Mouse (Mus musculus): ENCODE data around the gene Zfp385b. TPM values are rescaled to one million over a fixed set of nuclear protein-coding genes. Genes with fewer than 3 reads are reported as not detected.

Gene Zfp385b
- polyA plus RNA-seq, 1 experiment from 2014 or later = 2.8 TPM

- H3K9ac ChIP-seq (ENCODE audit: low read depth, low read length) = no peak overlapping the region
- DNase-seq (ENCODE audit: low spot score) (no peak), ATAC-seq (replicated peaks; ENCODE audit: low FRiP score) (no peak)
- H3K36me3 ChIP-seq (ENCODE audit: control insufficient read depth, insufficient read depth, low read length) = no peaks in the 10 kb centered on the region
- H3K4me2 ChIP-seq = no peak overlapping the region
- WGBS = 84% methylated on average over 4 of the region's 4 CpGs
- no peak overlapping the region for H3K27ac ChIP-seq (ENCODE audit: low read depth, low read length)
- no peaks in the 10 kb centered on the region for H3K27me3 ChIP-seq (replicated peaks; ENCODE audit: control insufficient read depth, insufficient read depth, low read length)
- H3K9me3 ChIP-seq (ENCODE audit: control insufficient read depth, low read length) = no peaks in the 10 kb centered on the region
- no peaks in the 10 kb centered on the region for H3K4me1 ChIP-seq (replicated peaks; ENCODE audit: control insufficient read depth, insufficient read depth, low read length)
- no peak overlapping the region for H3K4me3 ChIP-seq (ENCODE audit: low read depth, low read length)
Measured at GRCm38 (mm10) chr2:77801430-77801829, 18.0 kb downstream of the Zfp385b start.

- H3K27ac ChIP-seq (ENCODE audit: low read depth, low read length) = no peak overlapping the region
Measured at GRCm38 (mm10) chr2:77801009-77801408, 18.4 kb downstream of the Zfp385b start.

GRCm38 (mm10) chr2:77797233-77797632 is 22.2 kb downstream of the Zfp385b start:
- H3K9me3 ChIP-seq (ENCODE audit: control insufficient read depth, low read length) = no peaks in the 10 kb centered on the region
- H3K27ac ChIP-seq (ENCODE audit: low read depth, low read length) = no peak overlapping the region
- H3K4me1 ChIP-seq (replicated peaks; ENCODE audit: control insufficient read depth, insufficient read depth, low read length) = no peaks in the 10 kb centered on the region
- no peaks in the 10 kb centered on the region for H3K36me3 ChIP-seq (ENCODE audit: control insufficient read depth, insufficient read depth, low read length)
- no peak overlapping the region for H3K4me3 ChIP-seq (ENCODE audit: low read depth, low read length)
- no peak for ATAC-seq (replicated peaks; ENCODE audit: low FRiP score)
- 71% methylated on average over 5 of the region's 5 CpGs for WGBS
- no peak overlapping the region for H3K4me2 ChIP-seq
- H3K9ac ChIP-seq (ENCODE audit: low read depth, low read length) = no peak overlapping the region
- H3K27me3 ChIP-seq (replicated peaks; ENCODE audit: control insufficient read depth, insufficient read depth, low read length) = no peaks in the 10 kb centered on the region
- DNase-seq (ENCODE audit: low spot score) = no peak

More at GRCm38 (mm10) chr2:77801009-77801408, 18.4 kb downstream of the Zfp385b start:
- Histone ChIP-seq H3K9me3 (ENCODE audit: control insufficient read depth, low read length) (no peaks in the 10 kb centered on the region), H3K9ac (ENCODE audit: low read depth, low read length) (no peak overlapping the region), H3K4me3 (ENCODE audit: low read depth, low read length) (no peak overlapping the region), H3K4me2 (no peak overlapping the region), H3K4me1 (replicated peaks; ENCODE audit: control insufficient read depth, insufficient read depth, low read length) (no peaks in the 10 kb centered on the region), H3K36me3 (ENCODE audit: control insufficient read depth, insufficient read depth, low read length) (no peaks in the 10 kb centered on the region), H3K27me3 (replicated peaks; ENCODE audit: control insufficient read depth, insufficient read depth, low read length) (no peaks in the 10 kb centered on the region)
- ATAC-seq (replicated peaks; ENCODE audit: low FRiP score) (no peak), DNase-seq (ENCODE audit: low spot score) (no peak)
- WGBS = 71% methylated on average over 5 of the region's 5 CpGs

- DNase-seq (ENCODE audit: low spot score) (no peak), ATAC-seq (replicated peaks; ENCODE audit: low FRiP score) (no peak)
- H3K9ac ChIP-seq (ENCODE audit: low read depth, low read length) = no peak overlapping the region
- no peaks in the 10 kb centered on the region for H3K27me3 ChIP-seq (replicated peaks; ENCODE audit: control insufficient read depth, insufficient read depth, low read length)
- no peaks in the 10 kb centered on the region for H3K4me1 ChIP-seq (replicated peaks; ENCODE audit: control insufficient read depth, insufficient read depth, low read length)
- 61% methylated on average over 8 of the region's 8 CpGs for WGBS
- H3K27ac ChIP-seq (ENCODE audit: low read depth, low read length) = no peak overlapping the region
- H3K36me3 ChIP-seq (ENCODE audit: control insufficient read depth, insufficient read depth, low read length) = no peaks in the 10 kb centered on the region
- H3K9me3 ChIP-seq (ENCODE audit: control insufficient read depth, low read length) = no peaks in the 10 kb centered on the region
- H3K4me2 ChIP-seq = no peak overlapping the region
- no peak overlapping the region for H3K4me3 ChIP-seq (ENCODE audit: low read depth, low read length)
Measured at GRCm38 (mm10) chr2:77795859-77796552, 23.4 kb downstream of the Zfp385b start.

GRCm38 (mm10) chr2:77790846-77791245 is 28.6 kb downstream of the Zfp385b start:
- no peaks in the 10 kb centered on the region for H3K9me3 ChIP-seq (ENCODE audit: control insufficient read depth, low read length)
- no peaks in the 10 kb centered on the region for H3K36me3 ChIP-seq (ENCODE audit: control insufficient read depth, insufficient read depth, low read length)
- no peaks in the 10 kb centered on the region for H3K27me3 ChIP-seq (replicated peaks; ENCODE audit: control insufficient read depth, insufficient read depth, low read length)
- no peak overlapping the region for H3K4me3 ChIP-seq (ENCODE audit: low read depth, low read length)
- ATAC-seq (replicated peaks; ENCODE audit: low FRiP score) (no peak), DNase-seq (ENCODE audit: low spot score) (no peak)
- no peaks in the 10 kb centered on the region for H3K4me1 ChIP-seq (replicated peaks; ENCODE audit: control insufficient read depth, insufficient read depth, low read length)
- no peak overlapping the region for H3K27ac ChIP-seq (ENCODE audit: low read depth, low read length)
- H3K4me2 ChIP-seq = no peak overlapping the region
- H3K9ac ChIP-seq (ENCODE audit: low read depth, low read length) = no peak overlapping the region
- 71% methylated on average over 4 of the region's 4 CpGs for WGBS

GRCm38 (mm10) chr2:77790295-77790694 is 29.1 kb downstream of the Zfp385b start:
- 74% methylated on average over 9 of the region's 9 CpGs for WGBS
- no peak for ATAC-seq (replicated peaks; ENCODE audit: low FRiP score)
- H3K4me1 ChIP-seq (replicated peaks; ENCODE audit: control insufficient read depth, insufficient read depth, low read length) = no peaks in the 10 kb centered on the region
- no peaks in the 10 kb centered on the region for H3K36me3 ChIP-seq (ENCODE audit: control insufficient read depth, insufficient read depth, low read length)
- H3K4me3 ChIP-seq (ENCODE audit: low read depth, low read length) = no peak overlapping the region
- H3K27ac ChIP-seq (ENCODE audit: low read depth, low read length) = no peak overlapping the region
- no peaks in the 10 kb centered on the region for H3K27me3 ChIP-seq (replicated peaks; ENCODE audit: control insufficient read depth, insufficient read depth, low read length)
- no peaks in the 10 kb centered on the region for H3K9me3 ChIP-seq (ENCODE audit: control insufficient read depth, low read length)
- no peak overlapping the region for H3K4me2 ChIP-seq
- no peak for DNase-seq (ENCODE audit: low spot score)
- H3K9ac ChIP-seq (ENCODE audit: low read depth, low read length) = no peak overlapping the region

- Histone ChIP-seq H3K4me2 (no peak overlapping the region), H3K9ac (ENCODE audit: low read depth, low read length) (no peak overlapping the region), H3K4me1 (replicated peaks; ENCODE audit: control insufficient read depth, insufficient read depth, low read length) (no peaks in the 10 kb centered on the region), H3K27ac (ENCODE audit: low read depth, low read length) (no peak overlapping the region), H3K4me3 (ENCODE audit: low read depth, low read length) (no peak overlapping the region), H3K27me3 (replicated peaks; ENCODE audit: control insufficient read depth, insufficient read depth, low read length) (no peaks in the 10 kb centered on the region), H3K9me3 (ENCODE audit: control insufficient read depth, low read length) (no peaks in the 10 kb centered on the region), H3K36me3 (ENCODE audit: control insufficient read depth, insufficient read depth, low read length) (no peaks in the 10 kb centered on the region)
- ATAC-seq (replicated peaks; ENCODE audit: low FRiP score) (no peak), DNase-seq (ENCODE audit: low spot score) (no peak)
- 90% methylated on average over 7 of the region's 7 CpGs for WGBS
Measured at GRCm38 (mm10) chr2:77781390-77781789, 38.0 kb downstream of the Zfp385b start.

GRCm38 (mm10) chr2:77777781-77778180 is 41.7 kb downstream of the Zfp385b start:
- H3K9me3 ChIP-seq (ENCODE audit: control insufficient read depth, low read length) = no peaks in the 10 kb centered on the region
- WGBS = 61% methylated on average over 6 of the region's 6 CpGs
- H3K36me3 ChIP-seq (ENCODE audit: control insufficient read depth, insufficient read depth, low read length) = no peaks in the 10 kb centered on the region
- no peak for DNase-seq (ENCODE audit: low spot score)
- H3K9ac ChIP-seq (ENCODE audit: low read depth, low read length) = no peak overlapping the region
- H3K4me1 ChIP-seq (replicated peaks; ENCODE audit: control insufficient read depth, insufficient read depth, low read length) = no peaks in the 10 kb centered on the region
- H3K4me2 ChIP-seq = no peak overlapping the region
- no peaks in the 10 kb centered on the region for H3K27me3 ChIP-seq (replicated peaks; ENCODE audit: control insufficient read depth, insufficient read depth, low read length)
- no peak overlapping the region for H3K27ac ChIP-seq (ENCODE audit: low read depth, low read length)
- ATAC-seq (replicated peaks; ENCODE audit: low FRiP score) = no peak
- H3K4me3 ChIP-seq (ENCODE audit: low read depth, low read length) = no peak overlapping the region

GRCm38 (mm10) chr2:77777047-77777686 is 42.3 kb downstream of the Zfp385b start:
- no peak overlapping the region for H3K9ac ChIP-seq (ENCODE audit: low read depth, low read length)
- H3K27ac ChIP-seq (ENCODE audit: low read depth, low read length) = no peak overlapping the region
- DNase-seq (ENCODE audit: low spot score) = no peak
- H3K36me3 ChIP-seq (ENCODE audit: control insufficient read depth, insufficient read depth, low read length) = no peaks in the 10 kb centered on the region
- H3K9me3 ChIP-seq (ENCODE audit: control insufficient read depth, low read length) = no peaks in the 10 kb centered on the region
- 75% methylated on average over 10 of the region's 10 CpGs for WGBS
- no peak overlapping the region for H3K4me3 ChIP-seq (ENCODE audit: low read depth, low read length)
- no peaks in the 10 kb centered on the region for H3K4me1 ChIP-seq (replicated peaks; ENCODE audit: control insufficient read depth, insufficient read depth, low read length)
- no peak overlapping the region for H3K4me2 ChIP-seq
- ATAC-seq (replicated peaks; ENCODE audit: low FRiP score) = no peak
- H3K27me3 ChIP-seq (replicated peaks; ENCODE audit: control insufficient read depth, insufficient read depth, low read length) = no peaks in the 10 kb centered on the region

Data from liver, embryonic 11.5 days (tissue).